Mouse (Mus musculus) spleen, adult 12 weeks (tissue): ENCODE measurements around the gene Arl16.
A peak's percentile ranks its signal among the peaks of the same experiment; 100 is the strongest.

ENCODE experiments used
- DNase-seq: peaks from one replicate; pipeline ENCODE4 v3.0.0; 2022; ENCODE audit warnings: low spot score

Gene Arl16

GRCm38 (mm10) chr11:120445475-120445874 is 21.9 kb downstream of the Arl16 start:
- DNase-seq, result no peak

- DNase-seq, result no peak
Observed at GRCm38 (mm10) chr11:120444106-120444505, 23.3 kb downstream of the Arl16 start.

DNA sequence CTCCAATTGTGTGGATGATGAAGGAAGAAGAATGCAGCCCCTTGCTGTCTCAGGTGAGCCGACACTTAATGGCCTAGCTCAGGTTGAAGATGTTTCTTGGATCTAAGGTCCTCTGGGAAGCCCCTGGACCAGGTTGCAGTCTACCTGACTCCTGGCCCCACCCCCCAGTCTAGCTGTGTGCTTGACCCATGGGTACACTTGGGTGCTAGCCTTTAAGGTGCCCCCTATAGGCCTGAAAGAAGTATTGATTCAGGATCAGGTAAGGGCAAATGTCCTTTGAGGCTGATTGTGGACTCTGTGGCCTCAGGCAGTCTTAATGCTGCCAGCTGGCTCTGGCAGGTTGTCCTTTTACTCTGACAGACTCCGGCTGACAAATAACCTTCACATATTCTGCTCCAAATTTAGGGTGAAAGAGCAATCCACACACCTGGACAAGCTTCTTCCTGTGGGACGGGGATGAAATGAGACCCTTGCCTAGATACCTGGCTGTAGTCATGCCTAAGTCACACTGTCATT is 24.6 kb downstream of the Arl16 start:
- no peak for DNase-seq

- DNase-seq, result no peak
Observed at GRCm38 (mm10) chr11:120442344-120442743, 25.1 kb downstream of the Arl16 start, which contains the start of gene Tspan10. Gene Tspan10, plus strand, starts transcription at chr11:120442644.

- no peak for DNase-seq
Observed at GRCm38 (mm10) chr11:120437857-120438385, 29.5 kb downstream of the Arl16 start.

GRCm38 (mm10) chr11:120437152-120437856 is 30.1 kb downstream of the Arl16 start, which contains the start of gene Nploc4:
Gene Nploc4, minus strand, starts transcription at chr11:120437708.
- peak; percentile 85 for DNase-seq

- DNase-seq, result no peak
Observed at GRCm38 (mm10) chr11:120426727-120427126, 40.7 kb downstream of the Arl16 start.

DNA sequence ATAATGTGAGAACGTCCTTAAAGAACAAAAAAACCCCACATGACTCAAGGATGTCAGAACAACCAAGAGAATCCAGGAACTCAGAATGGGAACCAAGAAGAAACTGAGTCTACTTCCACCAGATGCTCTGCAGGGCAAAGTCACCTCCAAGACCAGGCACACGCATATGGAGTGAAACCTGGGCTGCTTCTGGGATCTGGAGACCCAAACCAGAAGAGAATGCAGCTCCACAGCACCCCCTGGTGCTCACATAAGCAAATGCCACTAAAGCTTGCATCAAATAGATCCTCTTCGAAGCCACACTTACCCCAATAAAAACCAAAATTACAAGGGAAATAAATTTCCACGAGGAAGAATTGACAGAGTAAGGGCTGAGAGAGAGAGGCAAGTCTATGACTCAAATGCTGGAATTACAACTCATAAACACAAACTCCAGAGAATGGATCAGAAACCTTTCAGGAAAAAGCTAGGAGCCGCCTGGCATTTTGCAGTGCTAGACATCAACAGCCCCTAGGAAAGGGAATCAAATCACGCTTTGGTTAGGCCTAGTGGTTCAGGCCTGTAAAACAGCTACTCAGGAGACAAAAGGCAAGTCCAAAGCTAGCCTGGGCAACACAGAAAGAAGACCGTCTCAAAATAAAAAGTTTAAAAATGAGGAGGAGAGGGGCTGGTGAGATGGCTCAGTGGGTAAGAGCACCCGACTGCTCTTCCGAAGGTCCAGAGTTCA is 43.7 kb downstream of the Arl16 start:
- no peak for DNase-seq

- DNase-seq, result no peak
Observed at GRCm38 (mm10) chr11:120422651-120423568, 44.5 kb downstream of the Arl16 start.

- no peak for DNase-seq
Observed at GRCm38 (mm10) chr11:120418592-120418991, 48.8 kb downstream of the Arl16 start.

DNA sequence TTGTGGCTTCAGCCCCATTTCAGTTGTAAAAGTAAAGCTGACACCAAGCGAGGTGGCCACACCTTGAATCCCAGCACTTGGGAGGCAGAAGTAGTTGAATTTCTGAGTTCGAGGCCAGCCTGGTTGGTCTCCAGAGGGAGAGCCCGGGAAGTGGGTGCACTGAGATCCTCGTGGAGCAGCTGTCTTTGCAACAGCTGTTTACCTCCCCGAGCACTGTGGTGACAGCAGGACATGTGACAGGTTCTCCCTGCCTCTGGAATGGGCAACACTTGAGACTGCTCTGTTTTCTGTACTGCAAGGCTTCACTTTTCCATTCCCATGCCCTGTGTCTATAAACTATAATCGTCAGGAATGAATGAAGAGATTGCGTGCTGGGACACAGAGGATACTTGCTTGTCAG is 49.6 kb downstream of the Arl16 start:
- no peak for DNase-seq
